Mouse (Mus musculus): ENCODE results near the gene Cphx2.
"Not testable (repeated sequence)": the region's sequence is repeated elsewhere in the genome, so short reads cannot be mapped to it uniquely, and the experiment has no call there.

The Cphx2 gene

DNA sequence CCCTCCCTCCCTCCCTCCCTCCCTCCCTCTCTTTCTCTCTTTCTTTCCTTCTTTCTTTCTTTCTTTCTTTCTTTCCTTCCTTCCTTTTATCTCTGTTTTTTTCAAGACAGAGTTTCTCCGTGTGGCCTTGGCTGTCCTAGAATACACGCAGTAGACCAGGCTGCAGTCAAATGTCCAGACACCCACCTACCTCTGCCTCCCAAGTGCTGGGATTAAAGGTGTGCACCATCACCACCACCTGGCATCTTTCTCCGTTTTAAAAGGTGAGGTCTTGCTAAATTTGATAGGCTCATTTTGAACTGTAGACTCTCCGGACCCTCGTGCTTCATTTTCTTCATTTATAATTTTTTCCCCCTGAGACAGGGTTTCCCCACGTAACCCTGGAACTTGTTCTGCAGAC lies at the start of gene Cphx2:
Cphx2 (plus strand) TSS at position 301 of the 400 bp plus-strand sequence.
- not testable (repeated sequence) for DNase-seq (ENCODE audit: extremely low spot score, low spot score)

- not testable (repeated sequence) for DNase-seq (ENCODE audit: extremely low spot score, low spot score)
These were observed 47.0 kb upstream of the Cphx2 start for GRCm38 (mm10) chr14:26034364-26034763.

DNA sequence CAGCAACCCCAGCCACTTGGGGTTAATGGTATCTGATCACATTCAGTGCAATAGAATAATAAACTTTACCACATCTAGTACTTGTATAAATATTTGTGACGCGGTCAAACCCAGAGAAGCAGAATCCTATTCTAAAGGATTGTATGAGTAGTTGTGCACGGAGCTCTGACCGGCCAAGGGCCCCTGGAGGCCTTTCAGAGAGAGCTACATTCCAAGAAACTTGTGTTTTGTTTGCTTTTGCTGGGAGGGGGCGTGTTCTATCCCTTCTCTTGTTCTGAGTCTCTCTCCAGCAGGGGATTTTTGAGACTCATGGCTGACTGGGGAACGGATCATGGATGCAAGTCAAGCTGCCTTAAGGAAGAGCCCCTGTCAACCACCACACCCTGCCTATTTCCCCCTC lies 45.9 kb upstream of the Cphx2 start:
- not testable (repeated sequence) for DNase-seq (ENCODE audit: extremely low spot score, low spot score)

DNA sequence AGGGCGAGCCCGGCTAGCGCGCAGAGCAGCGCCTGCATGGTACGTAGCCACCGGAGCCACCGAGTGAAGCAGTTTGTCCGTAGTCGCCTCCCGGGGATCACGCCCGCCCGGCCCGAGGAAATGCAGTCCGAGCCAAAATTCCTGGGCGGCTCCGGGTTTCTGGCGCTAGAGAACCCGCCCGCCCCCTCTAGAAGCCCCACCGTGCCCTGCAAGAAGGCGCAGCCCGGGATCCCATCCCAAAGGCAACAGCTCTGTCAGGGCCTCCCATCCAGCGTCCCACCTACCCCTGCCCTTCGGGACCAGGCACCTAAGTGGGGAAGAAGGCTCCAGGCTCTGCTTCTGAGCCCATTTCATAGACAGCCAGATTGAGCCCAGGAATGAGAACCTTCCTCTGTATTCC lies 38.7 kb upstream of the Cphx2 start, which contains the start of gene Gm9780:
Gm9780 (minus strand) TSS at position 101 of the 400 bp plus-strand sequence.
- not testable (repeated sequence) for DNase-seq (ENCODE audit: extremely low spot score, low spot score)

GRCm38 (mm10) chr14:26045007-26045406 lies 36.3 kb upstream of the Cphx2 start:
- not testable (repeated sequence) for DNase-seq (ENCODE audit: extremely low spot score, low spot score)

DNA sequence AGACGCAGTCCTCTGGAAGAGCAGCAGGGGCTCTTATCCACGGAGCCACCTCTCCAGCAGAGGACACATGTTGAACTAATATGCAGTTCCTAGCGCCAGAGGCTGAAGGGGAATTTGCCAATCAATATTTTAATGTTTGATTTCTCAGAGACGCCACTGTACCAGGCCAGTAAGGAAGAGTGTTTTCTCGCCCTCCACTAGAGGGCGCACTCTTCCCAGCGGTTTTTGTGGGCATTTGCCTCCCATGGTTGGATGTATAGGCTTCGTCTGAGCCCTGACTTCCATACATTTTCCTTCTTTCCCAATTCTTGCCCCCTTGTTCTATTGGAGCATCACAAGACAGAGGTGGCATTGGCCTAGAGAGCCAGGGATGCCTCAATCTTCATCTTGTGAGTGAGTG lies 34.3 kb upstream of the Cphx2 start:
- DNase-seq (ENCODE audit: extremely low spot score, low spot score) = not testable (repeated sequence)

GRCm38 (mm10) chr14:26048767-26049166 lies 32.5 kb upstream of the Cphx2 start:
- not testable (repeated sequence) for DNase-seq (ENCODE audit: extremely low spot score, low spot score)

- not testable (repeated sequence) for DNase-seq (ENCODE audit: extremely low spot score, low spot score)
These were observed 23.1 kb upstream of the Cphx2 start for GRCm38 (mm10) chr14:26058184-26058583.

- DNase-seq (ENCODE audit: extremely low spot score, low spot score) = not testable (repeated sequence)
These were observed 22.0 kb upstream of the Cphx2 start for GRCm38 (mm10) chr14:26059362-26059761.

GRCm38 (mm10) chr14:26066574-26067324 lies 14.6 kb upstream of the Cphx2 start:
- not testable (repeated sequence) for DNase-seq (ENCODE audit: extremely low spot score, low spot score)

DNA sequence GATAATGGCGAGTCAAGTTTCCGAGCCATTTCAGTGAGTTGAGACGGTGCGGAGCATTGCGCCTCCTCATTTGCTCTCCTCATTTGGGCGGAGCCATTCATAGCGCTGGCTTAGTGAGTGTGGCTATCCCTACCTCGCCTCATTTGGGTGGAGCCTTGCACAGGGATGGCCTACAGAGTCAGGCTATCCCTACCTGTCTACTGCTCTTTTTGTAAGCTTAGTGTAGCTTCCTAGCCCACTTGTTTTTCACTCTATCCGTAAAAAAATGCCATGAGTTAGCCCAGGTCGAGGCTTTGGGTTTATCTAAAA lies 14.0 kb upstream of the Cphx2 start, which contains the start of gene Tmem254c:
Tmem254c (minus strand) TSS at position 31 of the 309 bp plus-strand sequence.
- DNase-seq (ENCODE audit: extremely low spot score, low spot score) = not testable (repeated sequence)

- DNase-seq (ENCODE audit: extremely low spot score, low spot score) = not testable (repeated sequence)
These were observed 4.5 kb upstream of the Cphx2 start for GRCm38 (mm10) chr14:26076620-26077390.

DNA sequence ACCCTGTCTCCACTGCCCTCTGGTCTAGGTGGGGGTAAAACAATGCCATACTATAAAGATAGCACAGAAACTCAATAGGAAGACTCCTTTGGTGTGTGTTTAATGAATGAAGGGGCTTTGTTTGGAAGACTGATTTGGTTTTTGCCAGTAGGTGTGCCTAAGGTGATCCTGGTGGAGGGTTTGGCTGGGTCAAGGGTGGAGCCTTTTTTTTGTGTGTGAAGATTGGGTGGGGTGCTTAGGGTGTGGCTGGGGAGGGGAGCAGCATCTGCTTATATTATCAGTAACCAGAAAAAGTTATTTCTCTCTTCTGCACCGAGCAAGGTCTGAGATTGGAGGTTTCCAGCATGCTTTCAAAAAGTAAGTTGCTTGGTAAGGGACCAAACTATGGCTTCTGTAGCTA lies 681 bp downstream of the Cphx2 start, which contains the start of gene Cphx3:
Cphx3 (plus strand) TSS at position 301 of the 400 bp plus-strand sequence.
- DNase-seq (ENCODE audit: extremely low spot score, low spot score) = not testable (repeated sequence)

DNA sequence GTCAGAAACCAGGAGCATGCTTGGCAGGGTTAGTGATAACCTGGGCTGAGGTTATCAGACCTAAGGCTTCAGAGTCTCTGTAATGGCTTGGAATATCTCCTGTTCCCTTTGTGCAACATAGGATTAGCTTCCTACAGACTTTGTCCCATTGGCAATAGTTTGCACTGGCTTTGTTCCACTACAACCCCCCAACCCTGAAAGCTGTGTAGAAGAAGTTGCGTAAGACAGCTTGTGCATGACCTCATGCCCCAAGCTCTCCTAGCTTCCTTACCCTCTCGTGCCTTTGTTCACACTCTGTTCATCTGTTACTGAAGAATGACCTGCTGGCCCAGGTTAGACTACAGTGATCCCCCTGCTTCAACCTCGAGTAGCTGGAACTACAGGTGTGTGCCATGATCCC lies 16.3 kb downstream of the Cphx2 start:
- not testable (repeated sequence) for DNase-seq (ENCODE audit: extremely low spot score, low spot score)

- not testable (repeated sequence) for DNase-seq (ENCODE audit: extremely low spot score, low spot score)
These were observed 36.8 kb downstream of the Cphx2 start, which contains the start of gene Duxbl2 for GRCm38 (mm10) chr14:26118150-26118549. Gene Duxbl2, plus strand, starts transcription at chr14:26118349.

DNA sequence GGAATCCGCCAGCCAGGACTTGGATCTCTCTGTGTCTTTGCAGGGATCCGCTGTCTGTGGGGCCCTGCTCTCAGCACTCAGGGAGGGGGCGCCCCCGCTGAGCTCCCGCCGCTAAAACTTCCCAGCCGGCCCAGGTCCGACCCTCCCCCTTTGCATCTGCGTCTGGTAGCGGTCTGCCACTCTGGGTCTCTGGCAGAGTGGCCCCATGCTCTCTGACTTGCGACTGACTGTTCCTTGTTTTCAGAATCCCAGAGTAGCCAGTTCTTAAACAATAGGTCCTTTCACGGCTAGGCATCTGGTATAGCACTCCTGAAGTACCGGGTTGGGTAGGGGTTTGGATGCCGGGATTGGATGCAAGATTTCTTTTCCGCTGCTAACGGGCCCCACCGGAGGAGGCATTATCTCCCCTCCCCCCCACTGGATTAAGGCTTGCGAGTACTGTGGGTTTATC lies 37.3 kb downstream of the Cphx2 start:
- not testable (repeated sequence) for DNase-seq (ENCODE audit: extremely low spot score, low spot score)

DNA sequence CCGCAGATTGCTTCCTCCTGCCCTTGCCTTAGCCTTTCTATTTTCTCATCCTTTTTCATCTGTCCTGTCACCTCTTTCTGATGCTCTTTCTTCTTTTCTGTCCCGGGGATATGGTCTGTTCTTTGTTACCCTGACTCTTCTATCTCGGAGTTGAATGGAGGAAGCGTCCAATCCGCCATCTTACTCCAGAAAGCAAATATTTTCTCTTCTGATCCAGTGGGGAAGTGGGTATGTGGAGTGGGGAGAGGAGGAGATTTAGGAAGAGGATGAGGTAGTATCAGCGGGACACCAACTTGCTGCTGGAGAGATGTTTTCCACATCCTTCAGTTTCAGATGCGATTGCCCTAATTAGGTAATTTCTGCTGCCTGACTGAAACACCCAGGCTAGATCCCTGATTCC lies 37.8 kb downstream of the Cphx2 start:
- DNase-seq (ENCODE audit: extremely low spot score, low spot score) = not testable (repeated sequence)

Measured in neural tube, embryonic 10.5 days (tissue).